Mouse (Mus musculus) G1E (cell line): ENCODE results near the gene Nrap. TPM values are rescaled to one million over a fixed set of nuclear protein-coding genes. Genes with fewer than 3 reads are reported as not detected.
A peak's percentile ranks its signal among the peaks of the same experiment; 100 is the strongest.

Source experiments
- ATAC-seq: 2 replicates; pipeline ENCODE4 v1.8.0; 2016; ENCODE audit warnings: mild to moderate bottlenecking; ENCODE audit not compliant: insufficient number of reproducible peaks, poor library complexity, low FRiP score, severe bottlenecking; ENCODE audit errors: extremely low read depth
- DNase-seq: peaks from one replicate; pipeline ENCODE4 v3.0.0; 2012; ENCODE audit warnings: low spot score
- H3K27me3 ChIP-seq: 2 replicates; pipeline ENCODE4 v1.6.1; 2012; ENCODE audit warnings: mild to moderate bottlenecking, low read length, inconsistent platforms; ENCODE audit not compliant: insufficient read depth
- H3K36me3 ChIP-seq: replicated peaks from 2 replicates; pipeline ENCODE3; 2012; ENCODE audit warnings: mild to moderate bottlenecking, inconsistent platforms
- H3K4me1 ChIP-seq: 2 replicates; pipeline ENCODE4 v1.6.1; 2012; ENCODE audit warnings: low read depth, low read length, inconsistent platforms, mixed read lengths; ENCODE audit not compliant: insufficient read depth
- H3K4me3 ChIP-seq: 2 replicates; pipeline ENCODE4 v1.5.1; 2012; ENCODE audit warnings: low read depth, mild to moderate bottlenecking, inconsistent platforms, low read length, moderate library complexity, mixed read lengths
- H3K9me3 ChIP-seq: replicated peaks from 2 replicates; pipeline ENCODE4 v1.6.1; 2012; ENCODE audit warnings: inconsistent platforms
- CTCF ChIP-seq: IDR thresholded peaks from 2 replicates; pipeline ENCODE4 v1.5.1; 2012; ENCODE audit warnings: low read depth, low read length, inconsistent platforms, mixed read lengths
- GATA1 ChIP-seq: IDR thresholded peaks from 2 replicates; pipeline ENCODE4 v1.6.1; 2012; ENCODE audit warnings: borderline replicate concordance, low read length, inconsistent platforms, mixed read lengths
- GATA2 ChIP-seq: IDR thresholded peaks from 2 replicates; pipeline ENCODE4 v1.6.1; 2012; ENCODE audit warnings: low read depth, low read length, inconsistent platforms, borderline replicate concordance
- POLR2AphosphoS5 ChIP-seq: IDR thresholded peaks from 2 replicates; pipeline ENCODE4 v1.6.1; 2012; ENCODE audit warnings: low read depth, low read length, inconsistent platforms; ENCODE audit not compliant: insufficient replicate concordance
- TAL1 ChIP-seq: conservative IDR thresholded peaks from 2 replicates; pipeline ENCODE4 v1.6.1; 2012; ENCODE audit warnings: low read depth, low read length, inconsistent platforms, mixed read lengths
- polyA plus RNA-seq: library from polyadenylated mRNA; stranded (reverse); fragments of >175 nt; gene quantifications from 2 replicates; pipeline ENCODE4 v1.2.3, GENCODE M21; 2012
- total RNA-seq, 2 experiments: library from RNA; stranded (forward) in 1 of 2; stranded (reverse) in 1 of 2; fragments of 200-1000 nt in 1 of 2; fragments of >200 nt in 1 of 2; fragmentation: Nextera tagmentation in 1 of 2; gene quantifications; 2 replicates each; pipeline ENCODE4 v1.2.3; 2014 to 2017

Nrap gene
- total and polyA plus RNA-seq, 3 experiments, result 0.02 to 0.23 (median 0.05) TPM

DNA sequence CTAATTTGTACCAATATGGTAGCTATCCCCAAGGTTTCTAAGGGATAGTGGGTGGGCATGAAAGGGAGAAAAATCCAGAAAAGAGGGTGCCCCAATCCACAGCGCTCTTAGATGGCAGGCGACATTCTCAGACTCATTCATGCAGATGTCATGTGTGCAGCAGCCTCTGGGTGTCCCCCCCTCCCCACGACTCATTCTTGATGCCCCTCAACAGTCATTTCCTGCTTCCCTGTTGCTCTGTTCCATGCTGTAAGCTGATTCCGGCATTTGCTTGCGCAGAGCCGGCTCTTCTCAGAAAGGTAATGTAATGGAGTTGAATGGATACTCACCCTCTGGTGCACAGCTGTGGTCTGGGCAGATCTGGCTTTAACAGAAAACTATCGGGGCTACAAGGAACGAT, 40.5 kb upstream of the Nrap start:
- ATAC-seq (no peak), DNase-seq (no peak)
- Histone ChIP-seq H3K4me3 (no peak overlapping the region), H3K4me1 (no peaks in the 10 kb centered on the region; the same call in 1 of the 2 replicates), H3K27me3 (no peaks in the 10 kb centered on the region), H3K36me3 (peaks cover 92% of the 10 kb centered on the region), H3K9me3 (0 out of 2 replicates have a peak, but pooled peaks cover 2% of the 10 kb centered on the region)
- TF ChIP-seq GATA2 (no peak), CTCF (no peak), GATA1 (no peak), POLR2AphosphoS5 (no peak), TAL1 (no peak)

DNA sequence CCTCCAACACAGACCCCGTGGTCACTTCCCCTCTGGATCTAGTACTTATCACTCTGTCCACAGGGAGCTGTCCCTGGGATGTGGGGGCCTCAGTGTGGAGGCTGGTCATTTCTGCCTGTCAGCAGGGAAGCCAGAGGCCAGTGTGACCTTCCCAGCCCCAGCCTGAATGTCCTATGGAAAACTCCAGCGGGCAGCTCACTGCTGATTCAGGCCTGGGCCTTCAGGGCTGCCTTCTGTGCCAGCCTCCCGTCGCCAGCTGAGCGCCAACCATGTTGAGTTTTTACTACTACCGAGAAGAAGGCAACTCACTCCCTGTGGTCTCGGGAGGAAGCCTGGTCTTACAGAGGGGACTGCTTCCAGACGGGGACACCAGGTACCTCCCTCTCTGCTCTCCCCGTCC, 35.7 kb upstream of the Nrap start:
- TF ChIP-seq GATA2 (no peak), GATA1 (no peak), TAL1 (no peak), CTCF (no peak), POLR2AphosphoS5 (no peak)
- ATAC-seq (no peak), DNase-seq (no peak)
- H3K4me3 ChIP-seq, result no peak overlapping the region
- H3K27me3 ChIP-seq, result no peaks in the 10 kb centered on the region
- 0 out of 2 replicates have a peak, but pooled peaks cover 4% of the 10 kb centered on the region for H3K9me3 ChIP-seq
- H3K4me1 ChIP-seq, result peaks cover 3% of the 10 kb centered on the region; the same call in 1 of the 2 replicates
- H3K36me3 ChIP-seq, result peaks cover 88% of the 10 kb centered on the region

DNA sequence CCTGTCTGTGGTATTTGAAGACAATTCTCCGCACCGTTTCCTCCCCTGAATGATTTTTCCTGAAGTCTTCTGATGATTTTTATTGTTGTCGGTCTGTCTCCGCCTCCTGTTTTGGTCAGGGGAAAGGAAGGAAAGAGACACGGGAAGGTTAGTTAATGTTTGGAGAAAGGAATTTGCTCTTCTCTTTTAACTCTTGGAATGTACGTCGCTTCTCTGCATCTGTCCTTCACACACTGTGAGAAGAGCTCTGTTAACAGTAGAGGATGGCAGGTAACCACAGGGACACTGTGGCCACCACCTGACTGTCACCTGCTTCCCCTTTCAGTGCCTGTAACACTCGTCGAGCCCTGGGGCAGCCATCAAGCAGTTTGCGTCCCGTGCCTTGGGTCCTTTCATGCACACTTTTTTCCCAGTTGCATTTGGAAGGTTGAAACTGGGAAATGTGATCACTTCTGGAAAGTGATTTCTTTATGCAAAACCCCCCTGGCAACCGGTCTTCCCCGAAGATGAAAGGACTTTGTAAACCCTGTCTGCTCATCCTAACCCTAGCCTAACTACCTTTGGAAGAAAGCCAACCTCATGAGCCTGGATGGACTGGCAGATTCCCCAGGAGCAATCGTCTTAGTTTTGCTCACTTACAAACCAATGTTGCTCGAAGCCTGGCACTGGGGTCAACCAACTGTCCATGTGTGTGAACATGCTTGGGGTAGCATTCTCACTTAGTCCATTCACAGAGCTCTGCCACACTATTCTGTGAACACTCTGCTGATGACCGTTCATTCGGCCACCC, 35.0 kb upstream of the Nrap start:
- no peaks in the 10 kb centered on the region for H3K27me3 ChIP-seq
- TF ChIP-seq TAL1 (no peak), POLR2AphosphoS5 (no peak), CTCF (no peak), GATA1 (no peak)

DNA sequence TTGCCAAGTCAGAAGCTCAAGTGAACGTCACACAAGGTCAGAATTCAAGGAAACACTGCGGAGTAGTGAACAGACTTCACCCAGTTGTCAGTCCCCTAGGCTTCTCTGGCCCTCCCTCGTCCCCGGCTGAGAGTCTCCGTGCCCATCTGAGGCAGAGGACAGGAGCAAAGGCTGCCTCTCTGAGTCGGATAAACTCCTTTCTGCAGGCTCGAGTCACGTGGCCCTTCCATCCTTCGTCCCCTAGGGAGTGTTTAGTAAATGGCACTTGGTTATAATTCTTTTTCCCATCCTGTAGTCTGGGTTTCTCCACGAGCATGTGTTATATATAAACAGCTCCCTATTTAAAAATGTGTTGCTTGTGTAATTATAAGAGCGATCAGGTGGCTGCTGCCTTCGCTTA, 33.5 kb upstream of the Nrap start:
- H3K27me3 ChIP-seq, result no peaks in the 10 kb centered on the region
- H3K4me3 ChIP-seq, result no peak overlapping the region
- ATAC-seq, result no peak
- peaks cover 3% of the 10 kb centered on the region; the same call in 1 of the 2 replicates for H3K4me1 ChIP-seq
- H3K36me3 ChIP-seq, result peaks cover 78% of the 10 kb centered on the region
- no peak for TF ChIP-seq GATA2
- no peak for TF ChIP-seq CTCF
- no peak for TF ChIP-seq TAL1
- no peak for TF ChIP-seq POLR2AphosphoS5
- DNase-seq, result no peak
- H3K9me3 ChIP-seq, result 0 out of 2 replicates have a peak, but pooled peaks cover 2% of the 10 kb centered on the region

More for the DNA sequence above, 35.0 kb upstream of the Nrap start:
- 0 out of 2 replicates have a peak, but pooled peaks cover 4% of the 10 kb centered on the region for H3K9me3 ChIP-seq
- peaks cover 83% of the 10 kb centered on the region for H3K36me3 ChIP-seq
- DNase-seq (no peak), ATAC-seq (no peak)
- no peak overlapping the region for H3K4me3 ChIP-seq
- peaks cover 3% of the 10 kb centered on the region; the same call in 1 of the 2 replicates for H3K4me1 ChIP-seq

DNA sequence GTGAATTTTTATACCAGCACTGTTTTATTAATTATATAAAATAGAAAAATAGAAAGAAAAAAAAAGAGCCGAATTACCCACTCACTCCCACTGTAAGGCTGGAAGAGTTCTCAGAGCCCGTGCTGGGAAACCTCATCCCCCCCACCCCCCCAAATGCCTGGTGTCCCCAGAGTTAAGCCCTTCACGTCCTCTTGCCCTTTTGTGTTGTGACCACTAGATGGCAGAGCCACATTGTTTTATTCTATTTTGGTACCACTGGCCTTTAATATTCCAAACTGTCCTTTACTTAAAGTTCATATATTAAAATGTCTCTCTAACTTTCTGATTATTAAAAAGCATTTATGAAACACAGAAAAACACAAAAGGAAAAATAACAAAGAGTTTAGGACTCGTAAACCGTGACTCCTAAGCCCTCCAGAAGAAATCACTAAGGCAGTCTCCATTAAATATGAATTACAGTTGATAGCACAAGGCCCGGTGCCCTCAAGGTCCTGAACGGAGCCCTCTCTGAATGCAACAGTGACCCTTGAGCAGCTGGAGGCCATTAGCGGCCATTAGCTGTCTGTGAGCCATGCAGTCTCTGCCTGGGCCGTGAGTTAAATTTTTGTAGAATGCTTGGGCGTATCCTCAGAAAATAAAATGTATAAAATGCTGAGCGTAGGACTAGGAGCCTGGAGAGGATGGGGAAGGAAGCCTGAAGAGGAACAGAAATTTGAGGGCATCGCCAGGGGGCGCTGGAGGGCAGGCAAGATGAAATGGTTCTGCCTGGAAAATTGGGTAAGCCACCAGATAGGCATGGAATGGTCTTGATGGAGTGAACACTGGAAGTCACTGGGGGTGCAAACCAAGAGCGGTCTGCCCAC, 32.9 kb upstream of the Nrap start:
- DNase-seq (peak; percentile 60), ATAC-seq (no peak)
- Histone ChIP-seq H3K4me3 (no peak overlapping the region), H3K4me1 (peaks cover 3% of the 10 kb centered on the region; the same call in 1 of the 2 replicates), H3K9me3 (0 out of 2 replicates have a peak, but pooled peaks cover 2% of the 10 kb centered on the region), H3K27me3 (no peaks in the 10 kb centered on the region), H3K36me3 (peaks cover 73% of the 10 kb centered on the region)
- peak; percentile 72 for TF ChIP-seq CTCF
- TF ChIP-seq POLR2AphosphoS5, result no peak

DNA sequence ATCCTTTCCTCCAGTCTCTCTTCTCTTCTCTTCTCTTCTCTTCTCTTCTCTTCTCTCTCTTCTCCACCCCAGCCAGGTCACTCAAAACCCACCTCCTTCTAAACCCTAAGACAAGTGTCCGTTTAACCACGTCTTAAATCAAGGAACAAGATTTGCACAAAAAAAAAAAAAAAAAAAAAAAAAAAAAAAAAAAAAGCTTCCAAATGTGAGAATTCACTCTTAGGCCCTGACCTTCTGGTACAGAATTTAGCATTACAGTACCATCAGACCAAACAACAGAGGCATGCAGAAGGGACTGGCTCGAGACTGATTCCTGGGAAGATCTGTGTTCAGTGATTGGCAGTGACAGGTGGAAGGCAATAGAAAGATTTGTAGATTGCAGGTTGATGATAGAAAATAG, 30.5 kb upstream of the Nrap start:
- Histone ChIP-seq H3K4me3 (no peak overlapping the region), H3K36me3 (peaks cover 63% of the 10 kb centered on the region), H3K4me1 (peaks cover 3% of the 10 kb centered on the region; the same call in 1 of the 2 replicates), H3K27me3 (no peaks in the 10 kb centered on the region), H3K9me3 (0 out of 2 replicates have a peak, but pooled peaks cover 2% of the 10 kb centered on the region)
- DNase-seq (no peak), ATAC-seq (no peak)
- no peak for TF ChIP-seq GATA2
